Mouse (Mus musculus) liver, embryonic 14.5 days (tissue): Measurements from ENCODE around the gene Cux2.

ENCODE experiments used
- CTCF ChIP-seq: IDR thresholded peaks from 2 replicates; pipeline ENCODE4 v1.5.1; 2016; ENCODE audit warnings: antibody characterized with exemption, low read depth, control low read depth
- EP300 ChIP-seq: IDR thresholded peaks from 2 replicates; pipeline ENCODE4 v1.6.1; 2016; ENCODE audit warnings: antibody characterized with exemption, low read depth

GRCm38 (mm10) chr5:122014671-122015070 lies 35.2 kb downstream of the Cux2 start:
- TF ChIP-seq CTCF (no peak), EP300 (no peak)
